Mouse (Mus musculus) limb, embryonic 14.5 days (tissue): ENCODE measurements at regions not wholly inside any gene's neighbourhood (a gene's known extent, or its start where the extent isn't known, plus 50 kb on each side); places are given as distances from the start of the nearest gene placed in this dataset.

Experiments used
- ATAC-seq: fragments of 200-750 bp; cut with Nextera tagmentation; 2 replicates; pipeline ENCODE4 v1.8.0; 2017; ENCODE audit warnings: low read depth, moderate number of reproducible peaks, moderate TSS enrichment; ENCODE audit not compliant: low FRiP score
- DNase-seq: peaks from one replicate; pipeline ENCODE4 v3.0.0-alpha.2; 2015; ENCODE audit warnings: low spot score
- H3K27ac ChIP-seq: fragments of 300-500 bp; sonication (generic); replicated peaks from 2 replicates; pipeline ENCODE4 v1.5.1; 2014; ENCODE audit warnings: low read depth, mild to moderate bottlenecking, low read length, moderate library complexity, mixed read lengths
- H3K27me3 ChIP-seq: fragments of 300-500 bp; sonication (generic); 2 replicates; pipeline ENCODE4 v1.6.1; 2014; ENCODE audit warnings: low read length, mixed read lengths; ENCODE audit not compliant: control insufficient read depth, insufficient read depth
- H3K36me3 ChIP-seq: fragments of 300-500 bp; sonication (generic); 2 replicates; pipeline ENCODE4 v1.6.1; 2014; ENCODE audit warnings: mild to moderate bottlenecking, low read length, moderate library complexity, mixed read lengths; ENCODE audit not compliant: control insufficient read depth, insufficient read depth
- H3K4me1 ChIP-seq: fragments of 300-500 bp; sonication (generic); 2 replicates; pipeline ENCODE4 v1.6.1; 2014; ENCODE audit warnings: antibody characterized with exemption, low read length, mixed read lengths; ENCODE audit not compliant: control insufficient read depth, insufficient read depth
- H3K4me2 ChIP-seq: fragments of 300-500 bp; sonication (generic); replicated peaks from 2 replicates; pipeline ENCODE4 v1.6.1; 2014; ENCODE audit warnings: low read depth, mild to moderate bottlenecking, low read length, moderate library complexity; ENCODE audit not compliant: severe bottlenecking
- H3K4me3 ChIP-seq: fragments of 300-500 bp; sonication (generic); replicated peaks from 2 replicates; pipeline ENCODE4 v1.5.1; 2014; ENCODE audit warnings: low read length
- H3K9ac ChIP-seq: fragments of 300-500 bp; sonication (generic); 2 replicates; pipeline ENCODE4 v1.6.1; 2014; ENCODE audit warnings: mild to moderate bottlenecking, low read depth, low read length, moderate library complexity; ENCODE audit not compliant: severe bottlenecking
- H3K9me3 ChIP-seq: fragments of 300-500 bp; sonication (generic); 2 replicates; pipeline ENCODE4 v1.6.1; 2016; ENCODE audit warnings: low read length; ENCODE audit not compliant: control insufficient read depth
- POLR2A ChIP-seq: fragments of 200-500 bp; IDR thresholded peaks from 2 replicates; pipeline ENCODE4 v1.8.0; 2012; ENCODE audit warnings: inconsistent platforms, mild to moderate bottlenecking, moderate library complexity, borderline replicate concordance; ENCODE audit not compliant: insufficient read depth, insufficient read length; ENCODE audit errors: extremely low read depth
- WGBS: fragments of 180-500 bp; shearing (Covaris S2); extraction: QIAGEN DNeasy Blood & Tissue Kit; methylation state at CpG from one replicate; pipeline ENCODE4 v1.1.7; 2014; 5-methylcytosine and 5-hydroxymethylcytosine counted together

- TF ChIP-seq POLR2A, result no peak
- WGBS, result 71% methylated on average over 4 of the region's 4 CpGs
These were observed 1435.3 kb upstream of the Gm12353 start for GRCm38 (mm10) chr4:18169855-18170508.

GRCm38 (mm10) chr4:18170862-18171261 lies 1434.4 kb upstream of the Gm12353 start:
- no peak for ATAC-seq
- Histone ChIP-seq H3K27ac (0 out of 2 replicates have a peak overlapping the region, but pooled peaks have one; percentile 9), H3K4me1 (no peaks in the 10 kb centered on the region), H3K4me3 (no peak overlapping the region), H3K4me2 (no peak overlapping the region), H3K9ac (no peak overlapping the region), H3K27me3 (no peaks in the 10 kb centered on the region), H3K36me3 (no peaks in the 10 kb centered on the region), H3K9me3 (no peaks in the 10 kb centered on the region)
- no peak for DNase-seq
- 79% methylated on average over 2 of the region's 2 CpGs for WGBS
- TF ChIP-seq POLR2A, result no peak

More at GRCm38 (mm10) chr4:18169855-18170508, 1435.3 kb upstream of the Gm12353 start:
- H3K9me3 ChIP-seq, result no peaks in the 10 kb centered on the region
- no peak overlapping the region for H3K4me2 ChIP-seq
- no peaks in the 10 kb centered on the region for H3K4me1 ChIP-seq
- H3K36me3 ChIP-seq, result no peaks in the 10 kb centered on the region
- ATAC-seq (no peak), DNase-seq (no peak)
- H3K9ac ChIP-seq, result no peak overlapping the region
- no peak overlapping the region for H3K27ac ChIP-seq
- no peak overlapping the region for H3K4me3 ChIP-seq
- no peaks in the 10 kb centered on the region for H3K27me3 ChIP-seq

- 79% methylated on average over 7 of the region's 7 CpGs for WGBS
- DNase-seq (no peak), ATAC-seq (no peak)
- no peak overlapping the region for H3K9ac ChIP-seq
- H3K27ac ChIP-seq, result no peak overlapping the region
- H3K27me3 ChIP-seq, result no peaks in the 10 kb centered on the region
- H3K36me3 ChIP-seq, result no peaks in the 10 kb centered on the region
- no peak overlapping the region for H3K4me3 ChIP-seq
- H3K4me2 ChIP-seq, result no peak overlapping the region
- no peak for TF ChIP-seq POLR2A
- H3K9me3 ChIP-seq, result no peaks in the 10 kb centered on the region
- H3K4me1 ChIP-seq, result no peaks in the 10 kb centered on the region
These were observed 1424.3 kb upstream of the Gm12353 start for GRCm38 (mm10) chr4:18180870-18181447.
